Mouse (Mus musculus) kidney, adult 18-20 months (tissue): ENCODE results near the gene Tmem8b.

Experiments
- DNase-seq: peaks from one replicate; pipeline ENCODE4 v3.0.0; 2021

The Tmem8b gene

GRCm38 (mm10) chr4:43657146-43657545 is 11.6 kb upstream of the Tmem8b start:
- DNase-seq: no peak

- no peak for DNase-seq
Measured at GRCm38 (mm10) chr4:43666412-43666811, 2.4 kb upstream of the Tmem8b start.

GRCm38 (mm10) chr4:43669428-43669794 is 640 bp downstream of the Tmem8b start:
- DNase-seq: no peak

GRCm38 (mm10) chr4:43672070-43672469 is 3.3 kb downstream of the Tmem8b start:
- DNase-seq: peak; percentile 92

GRCm38 (mm10) chr4:43673703-43674102 is 4.9 kb downstream of the Tmem8b start:
- DNase-seq: no peak

GRCm38 (mm10) chr4:43674974-43675373 is 6.2 kb downstream of the Tmem8b start:
- DNase-seq: no peak

- no peak for DNase-seq
Measured at GRCm38 (mm10) chr4:43675608-43676007, 6.8 kb downstream of the Tmem8b start.

- no peak for DNase-seq
Measured at GRCm38 (mm10) chr4:43678541-43678940, 9.8 kb downstream of the Tmem8b start.

GRCm38 (mm10) chr4:43679416-43680043 is 10.8 kb downstream of the Tmem8b start:
- DNase-seq: peak; percentile 28

- DNase-seq: no peak
Measured at GRCm38 (mm10) chr4:43690021-43690420, 21.2 kb downstream of the Tmem8b start.

- no peak for DNase-seq
Measured at GRCm38 (mm10) chr4:43691026-43691425, 22.3 kb downstream of the Tmem8b start.

- DNase-seq: no peak
Measured at GRCm38 (mm10) chr4:43693806-43694241, 25.1 kb downstream of the Tmem8b start.

- no peak for DNase-seq
Measured at GRCm38 (mm10) chr4:43694439-43695248, 25.9 kb downstream of the Tmem8b start.

GRCm38 (mm10) chr4:43695249-43695671 is 26.5 kb downstream of the Tmem8b start:
- peak; percentile 46 for DNase-seq

GRCm38 (mm10) chr4:43696561-43696960 is 27.8 kb downstream of the Tmem8b start:
- no peak for DNase-seq

- DNase-seq: no peak
Measured at GRCm38 (mm10) chr4:43700707-43701106, 31.9 kb downstream of the Tmem8b start, which contains the start of gene Olfr70. TSS of gene Olfr70 (minus strand) at chr4:43700807.

- DNase-seq: no peak
Measured at GRCm38 (mm10) chr4:43703439-43703838, 34.7 kb downstream of the Tmem8b start.

- DNase-seq: peak; percentile 31
Measured at GRCm38 (mm10) chr4:43703851-43704250, 35.1 kb downstream of the Tmem8b start.

GRCm38 (mm10) chr4:43705991-43706390 is 37.2 kb downstream of the Tmem8b start:
- no peak for DNase-seq

GRCm38 (mm10) chr4:43709869-43710268 is 41.1 kb downstream of the Tmem8b start, which contains the start of gene Olfr71:
TSS of gene Olfr71 (minus strand) at chr4:43710255.
- no peak for DNase-seq

GRCm38 (mm10) chr4:43711821-43712220 is 43.0 kb downstream of the Tmem8b start:
- peak; percentile 86 for DNase-seq

GRCm38 (mm10) chr4:43713652-43714219 is 45.0 kb downstream of the Tmem8b start:
- DNase-seq: peak; percentile 51

- DNase-seq: no peak
Measured at GRCm38 (mm10) chr4:43720491-43721228, 51.9 kb downstream of the Tmem8b start.
